Mouse (Mus musculus) liver, embryonic 14.5 days (tissue): ENCODE measurements around the gene Samd8.

Experiments used
- CTCF ChIP-seq: IDR thresholded peaks from 2 replicates; pipeline ENCODE4 v1.5.1; 2016; ENCODE audit warnings: antibody characterized with exemption, low read depth, control low read depth
- EP300 ChIP-seq: IDR thresholded peaks from 2 replicates; pipeline ENCODE4 v1.6.1; 2016; ENCODE audit warnings: antibody characterized with exemption, low read depth

DNA sequence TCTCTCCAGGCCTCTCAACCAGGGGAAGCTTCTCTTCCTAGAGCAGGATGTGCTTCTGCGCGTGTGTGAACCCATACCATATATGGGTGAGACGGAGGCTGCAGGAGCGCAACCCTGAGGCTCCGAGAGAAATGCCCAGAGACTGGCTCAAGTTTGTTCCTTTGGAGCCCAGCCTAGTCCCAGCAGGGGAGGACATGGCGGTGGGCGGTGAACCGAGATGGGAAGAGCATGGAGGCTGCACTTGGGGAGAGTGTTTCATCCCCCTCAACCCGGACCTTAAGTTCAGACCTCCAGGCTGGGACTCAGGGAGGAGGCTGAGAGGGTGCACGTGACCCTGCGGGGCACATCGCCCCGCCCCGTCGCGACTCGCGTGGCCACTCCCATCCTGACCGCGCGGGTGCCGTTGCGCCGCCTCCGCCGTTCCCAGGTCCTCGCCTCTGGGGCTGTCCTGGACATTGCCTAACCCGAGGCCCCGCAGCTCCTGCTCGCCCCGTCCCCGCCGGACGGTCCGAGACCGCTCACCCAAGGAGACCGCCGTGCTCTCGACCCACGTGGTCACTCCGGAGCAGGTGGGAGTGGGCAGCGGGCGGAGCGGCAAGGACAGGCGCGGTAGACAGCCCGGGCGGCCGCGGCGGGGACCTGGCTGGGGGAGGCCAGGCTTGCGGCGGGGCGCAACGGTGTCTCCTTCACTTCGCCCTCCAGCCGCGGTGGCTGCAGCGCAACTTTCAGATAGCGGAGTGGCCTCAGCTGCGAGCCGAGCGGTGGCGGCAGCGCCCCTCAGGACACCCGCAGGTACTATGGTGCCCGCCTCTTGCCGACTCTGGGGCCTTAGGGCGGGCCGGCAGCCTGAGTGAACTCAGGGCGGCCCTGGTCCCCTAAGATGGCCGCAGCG lies 80.8 kb downstream of the Samd8 start:
- no peak; the same call in 1 of the 2 replicates for TF ChIP-seq CTCF
- TF ChIP-seq EP300, result peak; percentile 84
